Mouse (Mus musculus) brain, embryonic 18.5 days (tissue): Measurements from ENCODE around the gene Rtn4rl1.

Source experiments
- DNase-seq: peaks from one replicate; pipeline ENCODE4 v3.0.0-alpha.2; 2012; ENCODE audit warnings: low read depth, low spot score

Rtn4rl1 gene

GRCm38 (mm10) chr11:75193256-75194071 lies at the start of gene Rtn4rl1:
Gene Rtn4rl1 (plus strand): TSS chr11:75193783.
- no peak for DNase-seq

GRCm38 (mm10) chr11:75145841-75146240 lies 47.7 kb upstream of the Rtn4rl1 start:
- DNase-seq, result no peak

GRCm38 (mm10) chr11:75147106-75147845 lies 46.3 kb upstream of the Rtn4rl1 start:
- no peak for DNase-seq

GRCm38 (mm10) chr11:75147846-75148168 lies 45.8 kb upstream of the Rtn4rl1 start:
- DNase-seq, result no peak

GRCm38 (mm10) chr11:75148332-75149035 lies 45.1 kb upstream of the Rtn4rl1 start:
- DNase-seq, result no peak

- DNase-seq, result no peak
Measured at GRCm38 (mm10) chr11:75150346-75150745, 43.2 kb upstream of the Rtn4rl1 start.

- DNase-seq, result no peak
Measured at GRCm38 (mm10) chr11:75152603-75153557, 40.7 kb upstream of the Rtn4rl1 start.

- no peak for DNase-seq
Measured at GRCm38 (mm10) chr11:75154053-75154585, 39.5 kb upstream of the Rtn4rl1 start.

- DNase-seq, result no peak
Measured at GRCm38 (mm10) chr11:75155985-75156384, 37.6 kb upstream of the Rtn4rl1 start.

- no peak for DNase-seq
Measured at GRCm38 (mm10) chr11:75156416-75156815, 37.2 kb upstream of the Rtn4rl1 start.

- DNase-seq, result no peak
Measured at GRCm38 (mm10) chr11:75157037-75157436, 36.5 kb upstream of the Rtn4rl1 start.

GRCm38 (mm10) chr11:75157901-75158300 lies 35.7 kb upstream of the Rtn4rl1 start:
- DNase-seq, result no peak

GRCm38 (mm10) chr11:75158432-75158831 lies 35.2 kb upstream of the Rtn4rl1 start:
- DNase-seq, result no peak

- DNase-seq, result no peak
Measured at GRCm38 (mm10) chr11:75159564-75159963, 34.0 kb upstream of the Rtn4rl1 start.

- DNase-seq, result no peak
Measured at GRCm38 (mm10) chr11:75160954-75161353, 32.6 kb upstream of the Rtn4rl1 start.

- DNase-seq, result no peak
Measured at GRCm38 (mm10) chr11:75161417-75162008, 32.1 kb upstream of the Rtn4rl1 start.

- DNase-seq, result no peak
Measured at GRCm38 (mm10) chr11:75162591-75163080, 30.9 kb upstream of the Rtn4rl1 start.

- DNase-seq, result no peak
Measured at GRCm38 (mm10) chr11:75163379-75163778, 30.2 kb upstream of the Rtn4rl1 start.

GRCm38 (mm10) chr11:75164051-75164450 lies 29.5 kb upstream of the Rtn4rl1 start:
- no peak for DNase-seq

GRCm38 (mm10) chr11:75164750-75165149 lies 28.8 kb upstream of the Rtn4rl1 start:
- no peak for DNase-seq
